Mouse (Mus musculus): ENCODE measurements around the gene Hecw2. TPM values are rescaled to one million over a fixed set of nuclear protein-coding genes. Genes with fewer than 3 reads are reported as not detected.

Gene Hecw2
- polyA plus RNA-seq, 1 experiment from 2014 or later: 3.2 TPM

GRCm38 (mm10) chr1:54003288-54003687 is 191.7 kb downstream of the Hecw2 start:
- H3K4me3 ChIP-seq (ENCODE audit: low read length): no peak overlapping the region
- H3K27ac ChIP-seq (ENCODE audit: low read length): no peak overlapping the region
- no peaks in the 10 kb centered on the region for H3K36me3 ChIP-seq (ENCODE audit: insufficient read depth, low read length)
- H3K4me2 ChIP-seq (replicated peaks; ENCODE audit: low read depth, low read length): no peak overlapping the region
- ATAC-seq (ENCODE audit: low FRiP score, low TSS enrichment): no peak
- no peak overlapping the region for H3K9ac ChIP-seq (replicated peaks; ENCODE audit: low read length)
- no peaks in the 10 kb centered on the region for H3K4me1 ChIP-seq (ENCODE audit: insufficient read depth, low read length)
- no peaks in the 10 kb centered on the region for H3K27me3 ChIP-seq (ENCODE audit: insufficient read depth, low read length)
- WGBS: 87% methylated on average over 3 of the region's 3 CpGs
- no peaks in the 10 kb centered on the region for H3K9me3 ChIP-seq (ENCODE audit: low read length)

- H3K4me3 ChIP-seq (ENCODE audit: low read length): no peak overlapping the region
- no peaks in the 10 kb centered on the region for H3K4me1 ChIP-seq (ENCODE audit: insufficient read depth, low read length)
- no peaks in the 10 kb centered on the region for H3K36me3 ChIP-seq (ENCODE audit: insufficient read depth, low read length)
- no peaks in the 10 kb centered on the region for H3K9me3 ChIP-seq (ENCODE audit: low read length)
- no peak for ATAC-seq (ENCODE audit: low FRiP score, low TSS enrichment)
- no peak overlapping the region for H3K4me2 ChIP-seq (replicated peaks; ENCODE audit: low read depth, low read length)
- H3K9ac ChIP-seq (replicated peaks; ENCODE audit: low read length): no peak overlapping the region
- no peaks in the 10 kb centered on the region for H3K27me3 ChIP-seq (ENCODE audit: insufficient read depth, low read length)
- WGBS: 82% methylated on average over 2 of the region's 2 CpGs
- no peak overlapping the region for H3K27ac ChIP-seq (ENCODE audit: low read length)
Observed at GRCm38 (mm10) chr1:54002077-54002476, 192.9 kb downstream of the Hecw2 start.

- 91% methylated on average over 1 of the region's 1 CpGs for WGBS
- Histone ChIP-seq H3K36me3 (ENCODE audit: insufficient read depth, low read length) (no peaks in the 10 kb centered on the region), H3K27me3 (ENCODE audit: insufficient read depth, low read length) (no peaks in the 10 kb centered on the region), H3K27ac (ENCODE audit: low read length) (no peak overlapping the region), H3K9ac (replicated peaks; ENCODE audit: low read length) (no peak overlapping the region), H3K4me3 (ENCODE audit: low read length) (no peak overlapping the region), H3K4me2 (replicated peaks; ENCODE audit: low read depth, low read length) (no peak overlapping the region), H3K4me1 (ENCODE audit: insufficient read depth, low read length) (no peaks in the 10 kb centered on the region), H3K9me3 (ENCODE audit: low read length) (no peaks in the 10 kb centered on the region)
- ATAC-seq (ENCODE audit: low FRiP score, low TSS enrichment): no peak
Observed at GRCm38 (mm10) chr1:53997239-53997638, 197.7 kb downstream of the Hecw2 start.

- Histone ChIP-seq H3K4me1 (ENCODE audit: insufficient read depth, low read length) (no peaks in the 10 kb centered on the region), H3K27ac (ENCODE audit: low read length) (0 out of 2 replicates have a peak overlapping the region, but pooled peaks have one; percentile 16), H3K36me3 (ENCODE audit: insufficient read depth, low read length) (no peaks in the 10 kb centered on the region), H3K4me2 (replicated peaks; ENCODE audit: low read depth, low read length) (no peak overlapping the region), H3K4me3 (ENCODE audit: low read length) (no peak overlapping the region), H3K9ac (replicated peaks; ENCODE audit: low read length) (no peak overlapping the region), H3K27me3 (ENCODE audit: insufficient read depth, low read length) (no peaks in the 10 kb centered on the region), H3K9me3 (ENCODE audit: low read length) (no peaks in the 10 kb centered on the region)
- WGBS: 63% methylated on average over 8 of the region's 8 CpGs
- ATAC-seq (ENCODE audit: low FRiP score, low TSS enrichment): no peak
Observed at GRCm38 (mm10) chr1:53986185-53986892, 208.6 kb downstream of the Hecw2 start.

- H3K9me3 ChIP-seq (ENCODE audit: low read length): no peaks in the 10 kb centered on the region
- H3K27me3 ChIP-seq (ENCODE audit: insufficient read depth, low read length): no peaks in the 10 kb centered on the region
- WGBS: 69% methylated on average over 2 of the region's 2 CpGs
- no peak overlapping the region for H3K9ac ChIP-seq (replicated peaks; ENCODE audit: low read length)
- no peaks in the 10 kb centered on the region for H3K36me3 ChIP-seq (ENCODE audit: insufficient read depth, low read length)
- peak overlapping the region; percentile 62 for H3K27ac ChIP-seq (ENCODE audit: low read length)
- peak; percentile 79 for ATAC-seq (ENCODE audit: low FRiP score, low TSS enrichment)
- no peak overlapping the region for H3K4me2 ChIP-seq (replicated peaks; ENCODE audit: low read depth, low read length)
- peak overlapping the region; percentile 9; the same call in 1 of the 2 replicates for H3K4me3 ChIP-seq (ENCODE audit: low read length)
- no peaks in the 10 kb centered on the region for H3K4me1 ChIP-seq (ENCODE audit: insufficient read depth, low read length)
Observed at GRCm38 (mm10) chr1:53978514-53978831, 216.5 kb downstream of the Hecw2 start.

- peak overlapping the region; percentile 62 for H3K27ac ChIP-seq (ENCODE audit: low read length)
- ATAC-seq (ENCODE audit: low FRiP score, low TSS enrichment): peak; percentile 44; the same call in 1 of the 2 replicates
- no peaks in the 10 kb centered on the region for H3K4me1 ChIP-seq (ENCODE audit: insufficient read depth, low read length)
- WGBS: 66% methylated on average over 8 of the region's 8 CpGs
- no peaks in the 10 kb centered on the region for H3K9me3 ChIP-seq (ENCODE audit: low read length)
- no peak overlapping the region for H3K9ac ChIP-seq (replicated peaks; ENCODE audit: low read length)
- H3K4me2 ChIP-seq (replicated peaks; ENCODE audit: low read depth, low read length): peak overlapping the region; percentile 20; the same call in 1 of the 2 replicates
- H3K36me3 ChIP-seq (ENCODE audit: insufficient read depth, low read length): no peaks in the 10 kb centered on the region
- no peaks in the 10 kb centered on the region for H3K27me3 ChIP-seq (ENCODE audit: insufficient read depth, low read length)
- peak overlapping the region; percentile 9 for H3K4me3 ChIP-seq (ENCODE audit: low read length)
Observed at GRCm38 (mm10) chr1:53977806-53978513, 217.0 kb downstream of the Hecw2 start.

GRCm38 (mm10) chr1:53976721-53977120 is 218.2 kb downstream of the Hecw2 start:
- 84% methylated on average over 5 of the region's 5 CpGs for WGBS
- H3K9ac ChIP-seq (replicated peaks; ENCODE audit: low read length): no peak overlapping the region

GRCm38 (mm10) chr1:53976100-53976499 is 218.9 kb downstream of the Hecw2 start:
- WGBS: 86% methylated on average over 8 of the region's 8 CpGs
- H3K27me3 ChIP-seq (ENCODE audit: insufficient read depth, low read length): no peaks in the 10 kb centered on the region
- no peaks in the 10 kb centered on the region for H3K36me3 ChIP-seq (ENCODE audit: insufficient read depth, low read length)
- no peak overlapping the region for H3K9ac ChIP-seq (replicated peaks; ENCODE audit: low read length)
- H3K4me1 ChIP-seq (ENCODE audit: insufficient read depth, low read length): no peaks in the 10 kb centered on the region
- H3K4me3 ChIP-seq (ENCODE audit: low read length): no peak overlapping the region
- no peak for ATAC-seq (ENCODE audit: low FRiP score, low TSS enrichment)
- H3K9me3 ChIP-seq (ENCODE audit: low read length): no peaks in the 10 kb centered on the region
- peak overlapping the region; percentile 24 for H3K4me2 ChIP-seq (replicated peaks; ENCODE audit: low read depth, low read length)
- H3K27ac ChIP-seq (ENCODE audit: low read length): no peak overlapping the region

More at GRCm38 (mm10) chr1:53976721-53977120, 218.2 kb downstream of the Hecw2 start:
- Histone ChIP-seq H3K27ac (ENCODE audit: low read length) (no peak overlapping the region), H3K9me3 (ENCODE audit: low read length) (no peaks in the 10 kb centered on the region), H3K27me3 (ENCODE audit: insufficient read depth, low read length) (no peaks in the 10 kb centered on the region), H3K4me1 (ENCODE audit: insufficient read depth, low read length) (no peaks in the 10 kb centered on the region), H3K36me3 (ENCODE audit: insufficient read depth, low read length) (no peaks in the 10 kb centered on the region), H3K4me3 (ENCODE audit: low read length) (peak overlapping the region; percentile 9; the same call in 1 of the 2 replicates), H3K4me2 (replicated peaks; ENCODE audit: low read depth, low read length) (peak overlapping the region; percentile 24)
- no peak for ATAC-seq (ENCODE audit: low FRiP score, low TSS enrichment)

GRCm38 (mm10) chr1:53974941-53975340 is 220.0 kb downstream of the Hecw2 start:
- 52% methylated on average over 5 of the region's 5 CpGs for WGBS
- no peak overlapping the region for H3K27ac ChIP-seq (ENCODE audit: low read length)
- no peak for ATAC-seq (ENCODE audit: low FRiP score, low TSS enrichment)
- H3K27me3 ChIP-seq (ENCODE audit: insufficient read depth, low read length): no peaks in the 10 kb centered on the region
- H3K9ac ChIP-seq (replicated peaks; ENCODE audit: low read length): no peak overlapping the region
- no peak overlapping the region for H3K4me3 ChIP-seq (ENCODE audit: low read length)
- no peaks in the 10 kb centered on the region for H3K36me3 ChIP-seq (ENCODE audit: insufficient read depth, low read length)
- no peaks in the 10 kb centered on the region for H3K9me3 ChIP-seq (ENCODE audit: low read length)
- H3K4me1 ChIP-seq (ENCODE audit: insufficient read depth, low read length): no peaks in the 10 kb centered on the region
- no peak overlapping the region for H3K4me2 ChIP-seq (replicated peaks; ENCODE audit: low read depth, low read length)
